Mouse (Mus musculus): ENCODE measurements around the gene E430018J23Rik. TPM values are rescaled to one million over a fixed set of nuclear protein-coding genes. Genes with fewer than 3 reads are reported as not detected.
A peak's percentile ranks its signal among the peaks of the same experiment; 100 is the strongest.
"Not testable (repeated sequence)": the region's sequence is repeated elsewhere in the genome, so short reads cannot be mapped to it uniquely, and the experiment has no call there.

E430018J23Rik gene
- total RNA-seq, 2 experiments from 2014 or later = 7.5 to 8.0 TPM

- no peak overlapping the region for H3K27ac ChIP-seq
- DNase-seq (ENCODE audit: low spot score in 2 of 2) = no peak
- H3K4me3 ChIP-seq = no peak overlapping the region
- no peak for TF ChIP-seq CTCF (conservative IDR thresholded peaks at IDR 0.05)
Measured at GRCm38 (mm10) chr7:127366249-127366648, 27.2 kb downstream of the E430018J23Rik start.

- Histone ChIP-seq H3K4me3 (peak overlapping the region; percentile 52), H3K27ac (peak overlapping the region; percentile 68; the same call in 1 of the 2 replicates)
- no peak for DNase-seq (ENCODE audit: low spot score in 2 of 2)
- no peak for TF ChIP-seq CTCF (conservative IDR thresholded peaks at IDR 0.05)
Measured at GRCm38 (mm10) chr7:127364166-127364565, 29.3 kb downstream of the E430018J23Rik start.

- no peak for DNase-seq (ENCODE audit: low spot score in 2 of 2)
- H3K27ac ChIP-seq = peak overlapping the region; percentile 68
- peak overlapping the region; percentile 52 for H3K4me3 ChIP-seq
- TF ChIP-seq CTCF (conservative IDR thresholded peaks at IDR 0.05) = no peak
Measured at GRCm38 (mm10) chr7:127363475-127363921, 29.9 kb downstream of the E430018J23Rik start.

DNA sequence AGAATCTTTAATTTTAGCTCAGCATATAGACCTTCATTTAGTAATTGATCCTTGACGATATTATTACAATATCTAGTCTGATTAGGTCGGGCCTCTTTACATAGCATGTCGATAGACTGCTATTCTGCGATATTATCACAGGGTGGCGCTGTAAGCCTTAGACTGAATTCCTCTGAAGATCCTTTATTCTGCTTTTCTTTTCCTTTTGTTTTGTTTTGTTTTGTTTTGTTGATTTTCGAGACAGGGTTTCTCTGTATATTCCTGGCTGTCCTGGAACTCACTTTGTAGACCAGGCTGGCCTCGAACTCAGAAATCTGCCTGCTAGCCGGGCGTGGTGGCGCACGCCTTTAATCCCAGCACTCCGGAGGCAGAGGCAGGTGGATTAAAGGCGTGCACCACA lies 31.0 kb downstream of the E430018J23Rik start:
- DNase-seq (ENCODE audit: low spot score in 2 of 2); H3K27ac ChIP-seq: not testable (repeated sequence)
- peak overlapping the region; percentile 34; the same call in 1 of the 2 replicates for H3K4me3 ChIP-seq
- peak; percentile 96 for TF ChIP-seq CTCF (conservative IDR thresholded peaks at IDR 0.05)

GRCm38 (mm10) chr7:127361449-127361848 lies 32.0 kb downstream of the E430018J23Rik start:
- Histone ChIP-seq H3K27ac (no peak overlapping the region), H3K4me3 (no peak overlapping the region)
- no peak for DNase-seq (ENCODE audit: low spot score in 2 of 2)
- TF ChIP-seq CTCF (conservative IDR thresholded peaks at IDR 0.05) = no peak

DNA sequence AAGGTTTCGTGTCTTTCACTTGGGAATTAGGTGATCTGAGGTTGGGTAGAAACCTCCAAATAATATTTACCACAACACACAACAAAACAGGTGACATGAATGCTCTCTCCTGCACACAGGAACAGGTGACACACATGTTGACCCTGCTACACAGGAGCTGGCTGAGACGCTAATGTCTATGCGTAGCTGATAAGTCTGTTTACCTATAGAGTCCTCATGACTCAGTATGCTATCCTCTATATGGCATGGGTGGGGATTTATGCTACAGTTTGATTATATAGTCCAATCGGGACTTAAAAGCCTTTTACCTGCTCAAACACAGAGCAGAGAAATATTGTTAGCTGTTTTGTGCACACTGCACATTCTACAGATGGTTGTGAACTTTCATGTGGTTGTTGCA lies 33.2 kb downstream of the E430018J23Rik start:
- no peak overlapping the region for H3K4me3 ChIP-seq
- TF ChIP-seq CTCF (conservative IDR thresholded peaks at IDR 0.05) = no peak
- DNase-seq (ENCODE audit: low spot score in 2 of 2) = no peak
- no peak overlapping the region for H3K27ac ChIP-seq

- no peak overlapping the region for H3K4me3 ChIP-seq
- TF ChIP-seq CTCF (conservative IDR thresholded peaks at IDR 0.05) = no peak
- no peak overlapping the region for H3K27ac ChIP-seq
- DNase-seq (ENCODE audit: low spot score in 2 of 2) = no peak
Measured at GRCm38 (mm10) chr7:127358472-127358871, 35.0 kb downstream of the E430018J23Rik start.

DNA sequence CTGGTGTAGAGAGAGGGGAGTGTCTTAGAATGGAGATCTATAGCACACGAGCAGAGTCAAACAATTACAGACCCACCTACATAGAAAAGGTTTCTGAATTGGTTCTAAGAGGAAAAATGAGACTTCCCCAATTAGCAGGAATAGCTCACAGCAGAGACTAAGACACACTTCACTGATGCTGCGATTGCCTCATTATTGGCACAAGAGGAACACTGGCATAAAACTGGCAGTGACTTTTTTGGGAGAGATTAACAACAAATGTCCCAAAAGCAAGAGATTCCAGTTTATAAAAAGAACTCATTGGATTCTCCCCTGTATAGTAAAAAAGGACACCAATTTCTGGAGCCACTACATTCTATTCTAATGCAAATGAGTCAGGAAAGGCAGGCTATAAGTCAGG lies 35.6 kb downstream of the E430018J23Rik start:
- Histone ChIP-seq H3K27ac (no peak overlapping the region), H3K4me3 (no peak overlapping the region)
- DNase-seq (ENCODE audit: low spot score in 2 of 2) = no peak
- no peak for TF ChIP-seq CTCF (conservative IDR thresholded peaks at IDR 0.05)

- Histone ChIP-seq H3K4me3 (no peak overlapping the region), H3K27ac (no peak overlapping the region)
- no peak for TF ChIP-seq CTCF (conservative IDR thresholded peaks at IDR 0.05)
- DNase-seq (ENCODE audit: low spot score in 2 of 2) = no peak
Measured at GRCm38 (mm10) chr7:127355796-127356195, 37.6 kb downstream of the E430018J23Rik start.

DNA sequence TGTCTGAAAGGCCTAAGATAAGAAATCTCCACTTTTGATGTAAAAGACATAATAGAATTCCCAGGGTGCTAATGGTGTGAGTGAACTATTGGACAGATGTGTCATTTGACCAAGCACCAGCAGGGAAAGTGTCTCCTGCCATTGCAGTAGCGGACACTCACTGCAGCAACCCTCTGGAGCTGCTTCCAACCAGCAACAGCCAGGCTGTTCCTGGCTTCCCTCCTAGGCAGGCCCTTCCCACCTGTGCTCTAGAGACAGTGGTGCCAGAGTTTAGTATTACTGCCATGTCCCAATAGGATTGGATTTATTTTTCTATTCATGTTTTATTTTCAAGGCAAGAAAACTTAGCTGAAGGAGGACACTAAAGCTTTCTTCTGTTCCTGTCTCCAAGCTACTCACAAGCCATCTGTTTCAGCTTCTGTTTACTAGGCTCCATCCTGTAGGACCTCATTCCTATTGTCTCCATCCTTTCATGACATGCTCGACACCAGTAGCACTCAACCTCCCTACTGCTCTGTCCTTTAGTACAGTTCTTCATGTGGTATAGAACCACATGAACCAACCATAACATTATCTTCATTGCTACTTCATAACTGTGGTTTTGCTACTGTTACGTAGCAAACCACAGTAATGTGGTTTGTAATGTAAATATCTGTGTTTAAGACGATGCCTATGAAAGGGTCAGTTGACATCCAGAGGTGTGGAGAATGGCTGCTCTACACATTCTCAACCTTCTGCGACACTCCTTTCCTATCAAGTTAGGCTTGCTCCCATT lies 42.0 kb downstream of the E430018J23Rik start:
- no peak for TF ChIP-seq CTCF (conservative IDR thresholded peaks at IDR 0.05)
- DNase-seq (ENCODE audit: low spot score in 2 of 2) = no peak
- Histone ChIP-seq H3K27ac (no peak overlapping the region), H3K4me3 (no peak overlapping the region)

DNA sequence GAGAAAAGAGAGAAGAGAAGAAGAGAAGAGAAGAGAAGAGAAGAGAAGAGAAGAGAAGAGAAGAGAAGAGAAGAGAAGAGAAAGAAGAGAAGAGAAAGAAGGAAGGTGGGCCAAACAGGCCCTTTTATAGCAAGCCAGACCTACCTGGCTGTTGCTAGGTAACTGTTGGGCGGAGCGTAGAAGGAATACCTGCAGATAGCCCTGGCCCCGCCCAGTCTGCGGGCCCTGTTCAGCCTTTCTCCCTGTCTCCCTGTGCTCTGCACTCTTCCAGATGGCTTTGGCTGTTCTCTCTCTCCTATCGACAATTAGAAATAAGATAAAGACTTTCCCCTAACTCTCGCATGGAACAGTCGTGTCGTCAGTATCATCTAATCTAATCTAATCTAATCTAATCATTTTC lies 46.8 kb downstream of the E430018J23Rik start:
- no peak for TF ChIP-seq CTCF (conservative IDR thresholded peaks at IDR 0.05)
- peak overlapping the region; percentile 60; the same call in 1 of the 2 replicates for H3K27ac ChIP-seq
- DNase-seq (ENCODE audit: low spot score in 2 of 2) = no peak
- H3K4me3 ChIP-seq = peak overlapping the region; percentile 98; the same call in 1 of the 2 replicates

- peak; percentile 77 to 90 for DNase-seq (ENCODE audit: low spot score in 2 of 2)
- peak within 1 kb of the TSS; percentile 100 for H3K27ac ChIP-seq
- H3K4me3 ChIP-seq = peak within 1 kb of the TSS; percentile 98
- TF ChIP-seq CTCF (conservative IDR thresholded peaks at IDR 0.05) = no peak
Measured at GRCm38 (mm10) chr7:127345512-127346325, 47.7 kb downstream of the E430018J23Rik start, which contains the start of gene Zfp768. Gene Zfp768 (minus strand): TSS chr7:127345589.

- DNase-seq (ENCODE audit: low spot score in 2 of 2) = peak in 1 of 2 experiments; percentile 30
- H3K4me3 ChIP-seq = peak overlapping the region; percentile 98
Measured at GRCm38 (mm10) chr7:127345092-127345491, 48.3 kb downstream of the E430018J23Rik start.

More at GRCm38 (mm10) chr7:127345092-127345491, 48.3 kb downstream of the E430018J23Rik start:
- peak overlapping the region; percentile 100 for H3K27ac ChIP-seq
- TF ChIP-seq CTCF (conservative IDR thresholded peaks at IDR 0.05) = no peak
